Mouse (Mus musculus) liver, postnatal 0 days (tissue): ENCODE measurements around the gene Csrnp2. TPM values are rescaled to one million over a fixed set of nuclear protein-coding genes. Genes with fewer than 3 reads are reported as not detected.

ENCODE experiments used
- ATAC-seq: fragments of 200-750 bp; cut with Nextera tagmentation; 2 replicates; pipeline ENCODE4 v1.8.0; 2017; ENCODE audit warnings: mild to moderate bottlenecking, moderate library complexity
- DNase-seq: peaks from one replicate; pipeline ENCODE4 v3.0.0-alpha.2; 2016
- H3K27ac ChIP-seq: fragments of 300-500 bp; sonication (generic); 2 replicates; pipeline ENCODE4 v1.5.1; 2014; ENCODE audit warnings: antibody characterized with exemption, moderate library complexity, mild to moderate bottlenecking, low read depth
- H3K27me3 ChIP-seq: fragments of 300-500 bp; sonication (generic); 2 replicates; pipeline ENCODE4 v1.6.1; 2014; ENCODE audit warnings: low read length, control low read depth, mixed read lengths; ENCODE audit not compliant: insufficient read depth
- H3K36me3 ChIP-seq: fragments of 300-500 bp; sonication (generic); replicated peaks from 2 replicates; pipeline ENCODE4 v1.6.1; 2014; ENCODE audit warnings: mild to moderate bottlenecking, control low read depth, low read length, moderate library complexity, mixed read lengths; ENCODE audit not compliant: insufficient read depth
- H3K4me1 ChIP-seq: fragments of 300-500 bp; sonication (generic); 2 replicates; pipeline ENCODE4 v1.6.1; 2014; ENCODE audit warnings: antibody characterized with exemption, mild to moderate bottlenecking, control low read depth; ENCODE audit not compliant: insufficient read depth
- H3K4me2 ChIP-seq: fragments of 300-500 bp; sonication (generic); 2 replicates; pipeline ENCODE4 v1.6.1; 2014; ENCODE audit warnings: low read depth, mild to moderate bottlenecking, low read length, moderate library complexity, mixed read lengths
- H3K4me3 ChIP-seq: fragments of 300-500 bp; sonication (generic); 2 replicates; pipeline ENCODE4 v1.5.1; 2014; ENCODE audit warnings: low read depth, low read length
- H3K9ac ChIP-seq: fragments of 300-500 bp; sonication (generic); replicated peaks from 2 replicates; pipeline ENCODE4 v1.6.1; 2014; ENCODE audit warnings: mild to moderate bottlenecking, moderate library complexity
- H3K9me3 ChIP-seq: fragments of 300-500 bp; sonication (generic); 2 replicates; pipeline ENCODE4 v1.6.1; 2016; ENCODE audit warnings: mild to moderate bottlenecking, control low read depth, low read length, mixed read lengths
- CTCF ChIP-seq: sonication (generic); IDR thresholded peaks from 2 replicates; pipeline ENCODE4 v1.5.1; 2016; ENCODE audit warnings: antibody characterized with exemption, low read depth
- EP300 ChIP-seq: IDR thresholded peaks from 2 replicates; pipeline ENCODE4 v1.6.1; 2016; ENCODE audit warnings: antibody characterized with exemption, low read depth, mild to moderate bottlenecking
- WGBS: fragments of 180-500 bp; shearing (Covaris S2); extraction: QIAGEN DNeasy Blood & Tissue Kit; methylation state at CpG from one replicate; pipeline ENCODE4 v1.1.7; 2014; ENCODE audit not compliant: insufficient replicate concordance; 5-methylcytosine and 5-hydroxymethylcytosine counted together
- polyA plus RNA-seq: library from polyadenylated mRNA; unstranded; fragments of >200 nt; fragmentation: Nextera tagmentation; extraction: Ambion mirVana; gene quantifications from 2 replicates; pipeline ENCODE4 v1.2.1, GENCODE M21; 2015

Gene Csrnp2
- polyA plus RNA-seq, 1 experiment from 2014 or later: 1.1 TPM

DNA sequence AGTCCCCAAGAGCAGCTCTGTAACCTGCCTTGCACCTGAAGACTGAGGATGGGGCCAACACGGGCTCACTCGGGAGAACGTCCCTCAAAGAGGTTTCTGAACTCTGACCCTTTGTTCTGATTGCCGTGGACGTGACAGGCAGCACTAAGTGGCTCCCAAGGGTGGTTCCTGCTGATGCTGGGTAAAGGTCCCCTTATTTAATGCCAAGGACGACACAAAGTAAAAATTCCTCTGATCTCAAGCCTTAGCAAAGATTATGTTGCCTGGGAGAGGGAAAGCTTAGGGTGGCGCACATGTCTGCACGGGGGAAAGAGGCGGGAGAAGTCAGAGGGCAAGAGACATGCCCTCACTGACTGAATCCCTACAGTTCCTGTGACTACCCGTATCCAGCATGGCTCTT is 58.8 kb downstream of the Csrnp2 start:
- ATAC-seq: peak; percentile 35; the same call in 1 of the 2 replicates

GRCm38 (mm10) chr15:100436112-100436511 is 59.2 kb downstream of the Csrnp2 start:
- Histone ChIP-seq H3K27ac (0 out of 2 replicates have a peak overlapping the region, but pooled peaks have one; percentile 44), H3K36me3 (no peaks in the 10 kb centered on the region), H3K4me2 (no peak overlapping the region), H3K27me3 (no peaks in the 10 kb centered on the region), H3K4me1 (peaks cover 9% of the 10 kb centered on the region; the same call in 1 of the 2 replicates), H3K9me3 (no peaks in the 10 kb centered on the region), H3K4me3 (no peak overlapping the region), H3K9ac (no peak overlapping the region)
- 33% methylated on average over 4 of the region's 4 CpGs for WGBS
- DNase-seq (no peak), ATAC-seq (peak; percentile 43; the same call in 1 of the 2 replicates)
- TF ChIP-seq EP300: no peak
- TF ChIP-seq CTCF: no peak

More for the DNA sequence above, 58.8 kb downstream of the Csrnp2 start:
- H3K27me3 ChIP-seq: no peaks in the 10 kb centered on the region
- no peak overlapping the region for H3K4me2 ChIP-seq
- no peak overlapping the region for H3K4me3 ChIP-seq
- TF ChIP-seq CTCF (no peak), EP300 (no peak)
- peaks cover 9% of the 10 kb centered on the region; the same call in 1 of the 2 replicates for H3K4me1 ChIP-seq
- H3K36me3 ChIP-seq: no peaks in the 10 kb centered on the region
- H3K27ac ChIP-seq: 0 out of 2 replicates have a peak overlapping the region, but pooled peaks have one; percentile 44
- no peak overlapping the region for H3K9ac ChIP-seq
- no peaks in the 10 kb centered on the region for H3K9me3 ChIP-seq
- no peak for DNase-seq
- WGBS: 57% methylated on average over 10 of the region's 10 CpGs

- Histone ChIP-seq H3K4me2 (no peak overlapping the region), H3K4me3 (no peak overlapping the region), H3K4me1 (peaks cover 9% of the 10 kb centered on the region; the same call in 1 of the 2 replicates), H3K27ac (no peak overlapping the region), H3K9me3 (no peaks in the 10 kb centered on the region), H3K9ac (no peak overlapping the region), H3K27me3 (no peaks in the 10 kb centered on the region), H3K36me3 (no peaks in the 10 kb centered on the region)
- WGBS: 57% methylated on average over 4 of the region's 4 CpGs
- ATAC-seq: peak; percentile 82
- TF ChIP-seq EP300: peak; percentile 49
- TF ChIP-seq CTCF: no peak
- DNase-seq: no peak
Measured at GRCm38 (mm10) chr15:100433234-100433633, 62.1 kb downstream of the Csrnp2 start.

DNA sequence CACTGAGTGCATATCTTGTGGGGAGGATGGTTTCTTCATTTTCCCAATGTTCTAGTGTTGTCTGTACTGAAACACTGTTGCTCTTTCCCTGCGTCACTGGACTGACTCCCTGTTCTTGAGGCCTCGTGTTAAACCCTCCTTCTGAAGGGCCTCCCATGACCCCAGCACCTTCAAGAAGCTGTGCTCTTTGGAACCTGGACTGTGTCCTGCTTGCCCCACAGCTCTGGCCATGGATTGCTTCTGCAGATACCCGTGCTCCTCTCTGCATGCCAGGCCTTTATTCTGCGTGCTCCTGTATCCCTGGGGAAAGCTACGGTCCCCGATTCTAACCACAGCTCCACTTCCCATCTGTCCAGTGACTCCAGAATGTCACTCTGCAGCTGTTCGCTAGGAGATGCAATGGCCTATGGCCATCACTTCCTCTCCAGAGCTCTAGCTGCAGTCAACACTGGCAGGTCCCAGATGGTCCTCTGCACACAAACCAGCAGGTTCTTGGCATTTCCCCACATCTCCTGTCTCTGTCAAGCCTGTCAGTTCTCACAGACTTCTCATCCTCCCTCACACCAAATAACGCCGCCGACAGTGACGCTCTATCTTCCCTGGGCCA is 65.2 kb downstream of the Csrnp2 start:
- Histone ChIP-seq H3K9ac (no peak overlapping the region), H3K4me3 (no peak overlapping the region), H3K4me2 (no peak overlapping the region), H3K36me3 (no peaks in the 10 kb centered on the region), H3K27ac (no peak overlapping the region), H3K4me1 (peaks cover 3% of the 10 kb centered on the region; the same call in 1 of the 2 replicates), H3K27me3 (no peaks in the 10 kb centered on the region), H3K9me3 (no peaks in the 10 kb centered on the region)
- no peak for ATAC-seq
- DNase-seq: no peak
- WGBS: 60% methylated on average over 11 of the region's 11 CpGs
- TF ChIP-seq EP300: no peak
- no peak for TF ChIP-seq CTCF

Other genes starting within 250 kb of the Csrnp2 start
- gene Tmprss12, start 214.7 kb downstream of the Csrnp2 start, polyA plus RNA-seq: not detected in 2 replicates
- 9.7 and 12.4 TPM in 2 replicates for gene Mettl7a1, start 191.3 kb downstream of the Csrnp2 start, polyA plus RNA-seq
- gene Mettl7a3, start 160.6 kb downstream of the Csrnp2 start, polyA plus RNA-seq: not detected in 2 replicates
- gene Methig1, start 142.3 kb downstream of the Csrnp2 start, polyA plus RNA-seq: 0.12 and 0.15 TPM in 2 replicates
- gene Mettl7a2, start 142.3 kb downstream of the Csrnp2 start, polyA plus RNA-seq: not detected in 2 replicates
- gene Higd1c, start 130.9 kb downstream of the Csrnp2 start, polyA plus RNA-seq: not detected in 2 replicates
- gene Gm5475, start 73.3 kb downstream of the Csrnp2 start, polyA plus RNA-seq: 0.04 TPM in 1 of 2 replicates, not detected in the other
- gene Slc11a2, start 70.4 kb downstream of the Csrnp2 start, polyA plus RNA-seq: 15.0 and 16.3 TPM in 2 replicates
- gene Letmd1, start 26.5 kb downstream of the Csrnp2 start, polyA plus RNA-seq: 14.4 and 16.3 TPM in 2 replicates
- gene Tfcp2, start 56.5 kb upstream of the Csrnp2 start, polyA plus RNA-seq: 4.0 TPM in 2 replicates
- gene Pou6f1, start 104.5 kb upstream of the Csrnp2 start, polyA plus RNA-seq: 0.74 and 0.79 TPM in 2 replicates
- gene Dazap2, start 119.9 kb upstream of the Csrnp2 start, polyA plus RNA-seq: 145 and 146 TPM in 2 replicates
- gene Smagp, start 141.5 kb upstream of the Csrnp2 start, polyA plus RNA-seq: 21.7 and 24.8 TPM in 2 replicates
- 16.2 and 20.3 TPM in 2 replicates for gene Bin2, start 174.1 kb upstream of the Csrnp2 start, polyA plus RNA-seq
- 29.5 and 31.5 TPM in 2 replicates for gene Cela1, start 192.4 kb upstream of the Csrnp2 start, polyA plus RNA-seq
- gene Galnt6, start 233.9 kb upstream of the Csrnp2 start, polyA plus RNA-seq: 1.3 and 1.6 TPM in 2 replicates